Comparison of ENCODE assay signal across 24 mouse cellular contexts in the genomic region with DNA sequence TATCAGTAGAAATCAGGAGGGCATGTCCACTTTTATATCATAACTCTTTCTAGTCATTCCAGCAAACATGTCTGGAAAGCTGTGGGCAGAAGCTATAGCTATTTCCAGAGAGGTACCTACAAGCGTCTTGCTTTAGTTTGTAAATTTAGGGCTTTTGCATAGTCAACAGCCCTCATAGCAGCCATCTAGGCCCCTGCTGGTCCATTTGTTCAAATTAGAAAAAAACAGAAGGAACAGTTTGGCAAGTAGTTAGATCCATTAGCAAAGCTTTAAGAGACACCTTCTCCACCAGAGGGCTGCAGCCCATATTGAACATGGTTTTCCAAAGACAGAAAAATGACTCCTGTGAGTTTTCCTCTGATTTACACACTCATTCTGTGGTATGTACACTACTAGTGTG.
DNase-seq lines count a peak whose midpoint lies in the region; ATAC-seq and TF ChIP-seq lines count a peak whose summit lies in the region.
"Had no signal": no experiment of that assay in that cellular context is flagged by ENCODE, and none has a peak within 500 bp of the region (broad histone marks: within the 10 kb centered on the region; RNA-seq: fewer than 3 reads in every experiment).

No protein-coding gene starts in this region.

- TF ChIP-seq CTCF in heart, adult 2 months (IDR thresholded peaks at IDR 0.05), result no peak

- no peaks in the 10 kb centered on the region for H3K36me3 ChIP-seq in heart, adult 2 months (ENCODE audit: control insufficient read depth, insufficient read depth, low read length)
- no peaks in the 10 kb centered on the region for H3K36me3 ChIP-seq in forebrain, embryonic 16.5 days (ENCODE audit: control insufficient read depth, insufficient read depth)
- H3K36me3 ChIP-seq: embryonic facial prominence, embryonic 10.5 days; embryonic facial prominence, embryonic 12.5 days; forebrain, embryonic 15.5 days; G1E had no signal

- H3K9ac ChIP-seq in heart, adult 2 months (ENCODE audit: low read depth, low read length), result no peak overlapping the region
- no peak overlapping the region for H3K9ac ChIP-seq in forebrain, embryonic 16.5 days (replicated peaks; ENCODE audit: low read depth, low read length)
- H3K9ac ChIP-seq: embryonic facial prominence, embryonic 12.5 days; forebrain, embryonic 13.5 days; forebrain, embryonic 15.5 days had no signal

- no peak for TF ChIP-seq EP300 in heart, adult 2 months (IDR thresholded peaks at IDR 0.05; ENCODE audit: insufficient read depth, low read depth, low read length)

- no peak for TF ChIP-seq POLR2A in heart, adult 2 months (IDR thresholded peaks at IDR 0.05; ENCODE audit: insufficient read depth, low read depth, low read length)

- H3K9me3 ChIP-seq in forebrain, embryonic 16.5 days (ENCODE audit: control insufficient read depth, low read length), result no peaks in the 10 kb centered on the region
- H3K9me3 ChIP-seq: embryonic facial prominence, embryonic 10.5 days; embryonic facial prominence, embryonic 12.5 days; forebrain, embryonic 13.5 days; forebrain, embryonic 15.5 days; G1E had no signal

- H3K79me2 ChIP-seq in heart, adult 2 months (replicated peaks; ENCODE audit: control insufficient read depth, insufficient read depth, low read length), result no peaks in the 10 kb centered on the region

- peak; percentile 23 for DNase-seq in heart, adult 11 months
- no peak for DNase-seq in heart, adult 2 months
- peak; percentile 69 for DNase-seq in ES-CJ7 (ENCODE audit: low read depth, low spot score)
- peak; percentile 35 for DNase-seq in R1 (ENCODE audit: low read depth, low spot score)
- no peak for DNase-seq in thymus, postnatal 36 days
- DNase-seq: adrenal gland, adult 8-10 months; adrenal gland, postnatal 14 days; adrenal gland, postnatal 36 days; B cell, adult 2 months; cerebellum, adult 11-12 months; cerebellum, adult 2 months; cerebellum, adult 9-10 months; cerebellum, postnatal 10 days; cerebellum, postnatal 25 days had no signal

- ATAC-seq in forebrain, embryonic 16.5 days, result no peak
- ATAC-seq: activated CD4-positive, CD25-positive, alpha-beta regulatory T cell, adult 4 months; CD4-positive, CD25-positive, alpha-beta regulatory T cell, adult 4 months; forebrain, embryonic 13.5 days; forebrain, embryonic 15.5 days; Patski had no signal

- H3K27me3 ChIP-seq in heart, adult 2 months (ENCODE audit: control insufficient read depth, insufficient read depth, low read length), result no peaks in the 10 kb centered on the region
- H3K27me3 ChIP-seq in forebrain, embryonic 16.5 days (replicated peaks; ENCODE audit: control insufficient read depth, insufficient read depth, low read length), result no peaks in the 10 kb centered on the region
- H3K27me3 ChIP-seq: CH12.LX; embryonic facial prominence, embryonic 12.5 days; forebrain, embryonic 13.5 days; forebrain, embryonic 15.5 days; Patski had no signal

- H3K4me3 ChIP-seq in heart, adult 2 months, result no peak overlapping the region
- H3K4me3 ChIP-seq in forebrain, embryonic 16.5 days (replicated peaks; ENCODE audit: low read length), result no peak overlapping the region
- H3K4me3 ChIP-seq: embryonic facial prominence, embryonic 10.5 days; embryonic facial prominence, embryonic 12.5 days; forebrain, embryonic 13.5 days; forebrain, embryonic 15.5 days had no signal

- intact Hi-C loops in heart, adult 2 months (cut with DNase I), result no loop called here

- no peak overlapping the region for H3K27ac ChIP-seq in heart, adult 2 months
- no peak overlapping the region for H3K27ac ChIP-seq in forebrain, embryonic 16.5 days (ENCODE audit: low read length)
- H3K27ac ChIP-seq: embryonic facial prominence, embryonic 10.5 days; embryonic facial prominence, embryonic 12.5 days; forebrain, embryonic 13.5 days; forebrain, embryonic 15.5 days had no signal

- H3K4me2 ChIP-seq in forebrain, embryonic 16.5 days (ENCODE audit: low read length), result no peak overlapping the region
- H3K4me2 ChIP-seq: embryonic facial prominence, embryonic 12.5 days; forebrain, embryonic 13.5 days; forebrain, embryonic 15.5 days had no signal

- 91% methylated on average over 1 of the region's 1 CpGs for WGBS in heart, adult 2 months
- WGBS in forebrain, embryonic 16.5 days, result 90% methylated on average over 1 of the region's 1 CpGs

- H3K4me1 ChIP-seq in heart, adult 2 months (ENCODE audit: control insufficient read depth, insufficient read depth, low read length), result no peaks in the 10 kb centered on the region
- H3K4me1 ChIP-seq in forebrain, embryonic 16.5 days (replicated peaks; ENCODE audit: control insufficient read depth, insufficient read depth, low read length), result no peaks in the 10 kb centered on the region
- H3K4me1 ChIP-seq: embryonic facial prominence, embryonic 12.5 days; forebrain, embryonic 13.5 days; forebrain, embryonic 15.5 days had no signal

Comparison
In these comparisons a context has a peak if more than half of its experiments do, and no peak if none do; other contexts are left out.
1. DNase-seq: peak in heart, adult 11 months (single experiment), ES-CJ7 (single experiment) and R1 (single experiment); none in heart, adult 2 months (0 of 2) and thymus, postnatal 36 days (0 of 2).